Mouse (Mus musculus) spleen, postnatal 4 days (tissue): ENCODE measurements at regions not wholly inside any gene's neighbourhood (a gene's known extent, or its start where the extent isn't known, plus 50 kb on each side); places are given as distances from the start of the nearest gene placed in this dataset.

ENCODE experiments used
- DNase-seq, 2 experiments: peaks; one replicate each; pipeline ENCODE4 v3.0.0; 2022; ENCODE audit warnings: low spot score in 2 of 2

DNA sequence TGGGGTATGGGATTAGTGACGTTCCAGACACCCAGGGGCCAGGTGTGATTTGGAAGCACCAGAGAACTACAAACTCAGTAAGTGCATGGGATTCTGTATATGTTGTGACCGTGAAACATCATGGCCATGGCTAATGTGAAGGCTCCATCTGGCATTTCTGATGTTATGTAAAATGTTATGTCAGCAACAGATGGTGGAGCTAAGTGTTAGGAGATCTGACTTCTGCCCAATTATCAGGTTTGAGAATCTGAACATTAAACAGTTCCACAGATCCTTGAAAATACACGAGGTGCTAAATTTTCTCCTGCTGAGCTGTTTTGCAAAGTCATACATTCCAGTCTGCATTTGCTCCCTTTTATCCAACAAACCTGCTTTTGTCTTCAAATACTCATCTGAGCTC, 223.6 kb upstream of the Egfl6 start:
- no peak for DNase-seq

DNA sequence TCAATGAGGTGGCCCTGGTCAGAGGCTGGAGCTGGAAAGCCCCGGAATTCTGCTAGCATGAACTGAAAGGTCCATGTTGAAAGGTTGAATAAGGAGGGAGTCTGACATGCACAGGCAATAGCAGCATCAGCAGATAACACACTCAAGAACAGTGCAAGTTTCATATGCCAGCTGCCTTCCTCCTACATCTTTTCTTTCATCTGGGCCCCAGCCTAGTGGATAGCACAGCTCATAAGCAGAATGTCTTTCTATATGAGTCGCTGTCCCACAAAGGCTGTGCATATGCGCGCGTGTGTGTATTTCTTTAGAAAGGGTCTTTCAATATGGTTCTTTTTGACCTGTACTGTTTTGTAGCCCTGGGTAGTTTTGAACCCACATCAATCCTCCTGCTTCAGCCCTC, 222.7 kb upstream of the Egfl6 start:
- DNase-seq: no peak

DNA sequence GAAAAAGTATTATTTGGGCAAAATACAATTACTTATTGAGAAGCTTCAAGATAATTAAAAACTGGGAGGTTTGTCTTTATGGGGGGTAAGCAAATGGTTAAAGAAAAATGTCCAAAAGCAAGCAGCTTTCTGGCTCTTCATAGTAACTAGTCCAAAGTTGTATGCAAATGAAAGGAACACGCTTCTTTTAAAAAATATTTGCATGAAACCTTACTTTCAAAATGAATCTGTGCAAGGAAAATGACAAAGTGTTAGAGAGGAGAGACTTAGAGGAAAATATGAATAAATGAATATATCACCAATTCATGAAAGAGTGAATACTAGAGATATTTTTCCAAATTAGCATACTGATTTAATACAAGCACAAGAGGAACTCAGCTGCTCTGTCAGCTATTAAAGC, 220.4 kb upstream of the Egfl6 start:
- no peak for DNase-seq

DNA sequence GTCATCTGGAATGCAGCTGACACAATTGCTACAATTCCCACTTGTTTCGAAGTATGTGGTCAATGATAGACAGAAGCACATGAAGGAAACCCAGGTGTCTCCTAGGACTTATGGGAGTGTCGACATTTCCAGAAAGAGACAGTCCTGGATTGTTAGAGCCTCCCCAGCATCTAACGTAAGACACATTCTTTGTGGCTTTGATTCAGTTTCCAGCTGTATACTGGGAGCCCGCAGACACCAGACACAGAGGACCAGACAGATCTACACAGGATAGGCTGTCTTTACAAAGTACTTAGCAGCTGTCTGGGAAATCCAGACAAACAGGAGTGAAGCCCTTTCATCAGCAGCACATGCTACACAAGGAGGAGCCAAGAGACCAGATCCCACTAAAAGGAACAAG, 220.0 kb upstream of the Egfl6 start:
- DNase-seq: no peak

DNA sequence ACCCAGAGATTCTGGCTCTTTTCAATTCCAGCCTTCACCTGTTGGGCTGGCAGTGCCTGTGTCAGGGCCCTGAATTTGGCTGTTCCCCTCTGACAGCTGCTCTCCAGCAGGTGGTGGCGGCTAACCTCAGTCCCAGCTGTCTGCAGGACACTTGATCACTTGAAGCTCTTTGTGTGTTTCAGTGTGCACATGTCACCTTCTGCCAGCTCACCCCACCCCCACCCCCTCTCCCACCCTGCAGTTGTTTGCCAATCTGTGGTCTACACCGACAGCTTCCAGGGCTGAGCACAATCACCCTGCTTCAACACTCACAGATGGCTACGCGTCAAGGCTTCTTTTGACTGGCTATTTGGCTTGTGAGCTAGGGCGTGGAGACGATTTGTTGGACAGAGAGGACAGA, 217.7 kb upstream of the Egfl6 start:
- DNase-seq: no peak

DNA sequence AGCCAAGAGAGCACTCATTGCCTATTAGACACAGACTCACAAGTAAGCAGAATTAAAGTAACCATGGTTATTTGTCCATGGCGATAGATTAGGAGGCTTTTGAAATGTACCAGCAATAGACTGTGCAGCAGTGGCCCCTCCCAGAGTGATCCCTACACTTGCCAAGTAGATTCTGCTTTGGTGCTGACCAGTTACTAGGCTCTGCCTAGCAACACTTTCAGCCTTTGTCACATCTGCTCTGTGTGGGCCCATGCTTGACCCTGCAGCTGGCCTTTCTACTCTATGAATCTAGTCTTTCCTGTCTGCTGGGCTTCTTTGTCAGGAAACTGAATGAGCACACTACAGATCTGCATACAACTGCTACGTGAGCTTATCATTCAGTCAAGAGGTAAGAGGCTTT, 215.5 kb upstream of the Egfl6 start:
- DNase-seq: no peak

DNA sequence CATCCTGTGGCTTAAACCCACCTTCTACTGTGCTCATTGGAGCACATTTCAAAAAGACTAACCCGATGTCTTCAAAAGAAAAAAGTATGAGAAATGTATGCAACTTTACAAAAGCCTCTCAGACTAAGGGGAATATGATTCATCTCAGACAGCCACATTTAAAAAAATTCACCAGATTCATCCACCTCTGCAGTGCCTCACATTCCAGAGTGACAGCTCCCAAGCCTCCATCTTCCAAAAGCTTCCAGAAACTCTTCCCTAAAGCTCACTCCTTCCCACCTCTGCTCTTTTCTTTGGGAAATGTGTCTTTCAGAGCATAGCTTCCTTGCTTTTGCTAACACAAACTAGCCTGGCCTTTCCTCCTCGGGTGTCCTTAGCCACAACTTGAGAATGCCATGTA, 210.1 kb upstream of the Egfl6 start:
- no peak for DNase-seq

DNA sequence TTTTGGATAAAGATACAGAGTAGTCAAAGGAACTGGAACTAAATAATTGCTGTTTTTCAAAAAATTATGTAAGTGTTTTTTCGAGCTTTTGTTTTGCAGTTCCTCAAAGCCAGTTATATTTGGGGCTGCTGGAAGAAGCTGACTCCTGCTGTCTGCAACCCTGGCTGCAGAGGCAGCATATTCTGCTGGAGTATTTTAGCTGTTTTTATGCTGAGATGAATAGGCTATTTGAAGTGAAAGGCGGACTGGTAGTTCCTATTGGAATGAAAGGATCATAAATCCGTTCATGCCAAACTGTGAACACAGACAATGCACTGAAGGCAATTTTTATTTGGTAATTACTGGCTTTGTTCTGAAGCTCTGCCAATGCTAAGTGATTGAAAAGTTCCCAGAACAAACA, 203.5 kb upstream of the Egfl6 start:
- no peak for DNase-seq

DNA sequence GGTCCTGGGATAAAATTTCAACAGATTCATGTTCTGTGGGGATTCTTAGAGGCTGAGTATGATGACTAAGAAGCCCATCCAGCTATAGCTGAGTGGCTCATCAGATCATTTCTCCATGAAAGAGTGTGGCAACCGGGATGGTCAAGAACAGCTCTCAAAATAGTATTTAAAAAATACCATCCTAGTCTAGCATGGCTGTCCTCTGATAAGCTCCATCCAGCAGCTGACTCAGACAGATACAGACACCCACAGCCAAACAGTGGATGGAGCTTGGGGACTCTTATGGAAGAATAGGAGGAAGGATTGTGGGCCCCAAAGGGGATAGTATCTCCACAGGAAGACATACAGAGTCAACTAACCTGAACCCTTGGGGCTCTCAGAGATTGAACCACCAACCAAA, 201.6 kb upstream of the Egfl6 start:
- peak in 1 of 2 experiments; percentile 45 for DNase-seq

DNA sequence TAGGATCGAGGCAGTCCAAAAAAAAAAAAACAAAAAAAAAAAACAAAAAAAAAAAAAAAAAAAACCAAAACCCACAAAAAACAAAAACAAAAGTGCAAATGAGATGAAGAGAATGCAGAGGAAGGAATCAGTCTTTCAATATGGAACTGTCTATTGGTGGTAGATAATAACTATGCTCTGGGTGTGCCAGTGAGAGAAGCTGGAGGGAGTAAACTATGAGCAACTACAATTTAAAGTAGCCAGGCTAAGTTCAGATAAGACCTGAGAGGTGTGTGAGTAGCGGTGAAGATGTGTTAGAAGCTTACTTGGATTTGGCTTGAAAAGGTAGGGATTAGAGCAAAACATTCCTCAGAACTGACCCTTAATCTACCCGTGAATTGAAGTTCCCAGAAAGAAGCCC, 200.1 kb upstream of the Egfl6 start:
- DNase-seq: no peak

DNA sequence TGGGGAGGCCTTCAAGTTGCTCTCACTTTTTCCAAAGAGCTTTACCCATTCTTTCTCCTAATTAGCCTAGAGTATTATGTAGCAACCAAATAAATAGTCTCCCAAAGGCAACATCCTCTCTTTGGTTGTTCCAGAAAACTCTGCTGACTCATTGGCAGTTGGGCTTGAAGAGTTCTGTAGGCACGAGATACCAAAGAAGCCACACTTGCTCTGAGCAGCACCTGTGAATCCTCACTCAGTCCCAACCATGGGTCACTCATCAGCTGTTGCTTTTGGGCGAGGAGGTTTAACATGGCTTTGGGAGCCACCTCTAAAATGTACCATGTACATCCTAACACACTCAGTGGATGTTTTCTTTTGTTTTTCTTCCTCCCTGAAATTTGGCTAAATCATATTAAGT, 197.9 kb upstream of the Egfl6 start:
- no peak for DNase-seq

DNA sequence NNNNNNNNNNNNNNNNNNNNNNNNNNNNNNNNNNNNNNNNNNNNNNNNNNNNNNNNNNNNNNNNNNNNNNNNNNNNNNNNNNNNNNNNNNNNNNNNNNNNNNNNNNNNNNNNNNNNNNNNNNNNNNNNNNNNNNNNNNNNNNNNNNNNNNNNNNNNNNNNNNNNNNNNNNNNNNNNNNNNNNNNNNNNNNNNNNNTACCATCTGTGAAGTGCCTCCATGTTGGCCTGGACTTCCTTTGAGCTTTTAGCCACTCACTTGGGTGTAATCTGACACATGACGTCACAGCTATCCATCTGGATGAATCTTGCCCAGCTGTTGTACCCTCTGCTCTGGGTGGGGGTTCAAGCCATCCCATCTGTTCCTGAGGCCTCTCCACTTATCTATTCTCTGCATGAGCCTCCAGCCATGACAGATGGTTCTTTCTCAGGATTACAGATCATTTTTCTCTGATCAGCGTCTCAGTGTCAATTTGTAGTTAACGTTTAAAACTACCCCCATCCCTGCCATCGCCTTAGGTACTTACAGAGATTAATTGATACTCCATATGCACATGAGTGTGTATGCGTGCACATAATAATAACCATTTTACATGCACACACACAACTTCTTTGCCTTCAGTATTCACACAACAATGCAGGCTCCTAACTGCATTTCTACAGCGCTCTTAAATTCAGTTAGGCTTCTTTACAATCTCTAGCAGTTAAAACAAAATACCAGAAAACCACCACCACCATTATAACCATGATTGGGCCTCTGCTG, 194.0 kb upstream of the Egfl6 start:
- no peak for DNase-seq

DNA sequence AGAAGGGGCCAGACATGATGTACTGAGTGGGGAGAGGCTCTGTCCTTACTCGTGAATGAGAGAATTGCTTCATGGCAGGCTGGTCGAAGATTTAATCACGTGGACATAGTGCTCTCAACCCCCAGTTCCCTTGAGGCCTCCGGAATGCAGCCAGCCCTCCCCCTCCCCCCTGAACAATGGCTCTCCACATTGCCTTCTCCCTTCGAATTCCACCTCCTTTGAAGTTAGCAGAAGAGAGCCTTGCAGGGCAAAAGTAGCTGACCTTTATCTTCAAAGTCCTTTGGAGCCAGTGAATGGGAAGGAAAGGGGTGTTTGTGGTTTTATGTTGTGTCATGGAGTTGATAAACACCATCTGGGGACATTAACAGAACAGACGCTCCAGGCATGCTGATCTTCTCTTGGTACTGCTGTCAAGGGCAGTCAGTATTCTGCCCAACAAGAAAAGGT, 187.9 kb upstream of the Egfl6 start:
- DNase-seq: no peak

DNA sequence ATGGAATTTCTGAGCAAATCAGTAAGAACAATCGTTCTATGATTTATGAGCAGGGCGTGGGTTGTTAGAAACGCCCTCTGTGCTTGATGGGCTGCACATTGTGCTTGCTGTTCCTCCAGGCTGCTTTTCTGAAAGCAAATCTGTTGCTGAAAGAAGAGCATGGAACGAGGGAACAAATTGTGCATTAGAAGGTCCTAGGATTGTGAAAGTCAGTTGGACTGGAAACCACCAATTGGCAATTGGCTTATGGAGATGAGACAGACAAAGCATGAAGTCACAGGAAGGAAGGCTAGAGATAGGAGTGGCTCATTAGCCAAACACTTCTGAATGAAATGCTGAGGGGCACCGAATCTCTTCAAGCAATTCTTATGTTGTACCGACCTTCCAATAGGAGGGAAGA, 181.5 kb upstream of the Egfl6 start:
- no peak for DNase-seq

DNA sequence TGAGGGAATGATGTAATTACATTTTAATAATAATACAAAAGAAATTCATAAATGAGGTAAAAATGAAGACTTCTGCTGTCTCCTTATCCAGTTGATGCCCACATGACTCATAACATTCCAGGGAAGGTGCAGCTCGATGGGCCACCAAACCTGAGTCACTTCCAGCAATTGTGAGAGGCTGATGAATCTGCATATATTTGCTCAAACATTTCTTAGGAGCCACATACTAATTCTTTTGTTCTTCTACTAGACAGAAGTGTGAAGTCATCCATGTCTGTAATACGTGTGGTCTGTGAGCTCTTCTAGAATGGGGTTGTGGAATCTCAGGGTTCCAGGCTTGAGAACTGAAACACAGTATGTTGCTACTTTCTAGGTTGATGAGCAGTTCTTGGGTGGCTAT, 180.1 kb upstream of the Egfl6 start:
- DNase-seq: no peak

DNA sequence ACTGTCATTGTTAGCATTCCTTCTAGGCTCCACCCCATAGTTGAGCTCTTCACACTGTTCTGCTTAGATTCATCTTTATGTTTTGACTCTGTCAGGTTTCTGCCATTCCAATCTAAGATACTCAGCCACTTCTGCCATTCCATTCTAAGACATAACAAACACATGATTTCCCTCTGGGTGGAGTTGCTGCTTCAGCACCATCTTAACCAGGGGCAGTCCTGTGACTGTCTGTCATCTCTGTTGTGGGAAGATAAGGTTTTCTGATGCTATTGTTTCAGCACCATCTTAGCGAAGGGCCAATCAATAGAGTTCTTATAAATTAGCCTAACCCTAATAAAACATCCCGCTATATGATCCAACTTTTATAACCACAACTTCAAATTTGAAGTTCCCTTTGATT, 176.6 kb upstream of the Egfl6 start:
- DNase-seq: no peak

DNA sequence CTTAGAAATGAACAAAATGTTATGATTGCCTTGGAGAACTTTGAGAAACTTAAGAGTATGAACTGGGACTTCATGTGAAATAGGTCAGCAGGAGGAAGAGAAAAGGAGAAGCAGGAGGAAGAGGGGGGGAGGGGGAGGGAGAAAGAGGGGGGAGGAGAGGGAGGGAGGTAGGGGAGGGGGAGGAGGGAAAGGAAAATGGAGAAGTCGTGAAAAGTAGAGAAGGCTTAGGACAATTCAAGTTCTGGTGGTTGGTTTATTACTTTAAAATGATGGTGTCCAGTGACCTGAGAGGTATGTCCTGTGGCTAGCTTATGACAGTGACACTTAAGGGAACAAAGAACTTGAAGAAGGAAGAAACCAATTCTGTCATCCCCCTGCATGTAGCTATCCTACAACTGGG, 171.6 kb upstream of the Egfl6 start:
- no peak for DNase-seq

DNA sequence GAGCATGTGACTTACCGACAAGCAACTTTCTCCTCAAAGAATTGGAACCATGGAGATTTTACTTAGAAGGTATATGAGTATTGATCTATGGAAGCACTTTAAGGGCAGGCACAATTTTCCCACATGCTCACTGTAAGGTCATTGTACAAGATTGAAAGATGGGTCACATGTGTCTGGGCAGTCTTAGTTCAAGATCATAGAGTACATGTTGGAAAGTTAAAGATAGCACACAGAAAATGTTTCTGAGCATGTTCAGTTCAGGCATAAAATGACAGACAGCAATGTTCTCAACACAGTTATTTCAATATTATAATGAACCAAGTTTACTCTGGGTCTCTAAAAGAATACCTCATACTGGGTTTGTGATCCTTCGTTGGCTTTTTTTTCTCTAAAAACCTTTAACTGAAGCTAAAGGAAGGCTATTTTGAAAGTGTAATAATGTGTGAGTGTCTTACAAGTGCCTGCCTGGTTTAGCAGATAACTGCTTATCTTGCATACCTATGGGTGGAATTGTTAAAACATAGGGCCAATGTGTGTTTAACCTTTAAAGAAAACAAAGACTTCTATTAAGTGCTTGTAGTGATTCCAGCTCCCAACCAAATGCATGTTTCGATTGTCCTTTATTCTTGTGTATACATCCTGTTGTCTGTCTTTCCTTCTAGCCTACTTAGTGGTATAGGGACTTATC, 169.6 kb upstream of the Egfl6 start:
- no peak for DNase-seq

DNA sequence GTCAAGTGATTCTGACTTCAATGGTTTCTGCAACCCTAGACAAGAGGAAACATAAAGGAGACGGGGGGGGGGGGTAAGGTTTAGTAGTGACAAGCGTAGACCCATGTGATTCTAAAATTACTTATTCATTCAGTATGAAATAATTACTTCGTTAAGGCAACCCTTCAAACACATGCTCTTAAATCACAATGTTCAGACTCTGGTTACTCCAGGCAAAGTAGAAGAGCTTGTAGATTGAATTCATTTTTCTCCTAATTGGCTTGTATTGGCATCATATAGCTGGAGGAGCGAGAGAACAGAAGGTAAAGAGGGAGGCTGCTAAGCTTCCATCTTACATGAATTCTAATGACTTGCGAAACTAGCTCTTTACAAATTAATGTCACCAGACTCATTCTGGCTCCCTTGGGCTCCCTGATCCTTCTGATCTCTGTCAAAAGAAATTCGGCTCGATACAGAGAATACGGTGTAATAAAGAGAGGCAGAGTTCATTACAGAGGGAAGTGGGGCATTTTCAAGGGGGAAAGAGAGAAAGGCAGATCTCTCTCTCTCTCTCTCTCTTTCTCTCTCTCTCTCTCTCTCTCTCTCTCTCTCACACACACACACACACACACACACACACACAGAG, 163.6 kb upstream of the Egfl6 start:
- no peak for DNase-seq

DNA sequence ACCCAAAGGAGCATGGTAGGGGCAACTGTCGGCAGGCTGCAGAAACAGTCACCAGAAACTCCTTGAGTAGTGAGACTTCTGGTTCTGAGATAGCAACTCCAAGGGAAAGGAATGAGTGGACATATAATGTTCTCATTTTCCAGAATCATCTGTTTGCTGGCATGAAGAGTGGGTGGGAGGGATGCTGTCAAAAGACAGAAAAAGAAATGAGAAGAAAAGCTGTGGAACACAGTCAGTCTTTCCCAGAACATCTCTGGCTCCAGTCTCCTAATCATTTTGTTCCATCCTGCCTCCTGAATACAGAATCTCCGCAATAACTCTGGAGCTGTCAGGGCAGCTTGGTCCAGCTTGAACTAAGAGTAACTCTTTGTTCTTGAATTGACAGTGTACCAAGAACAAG, 145.8 kb upstream of the Egfl6 start:
- peak in 1 of 2 experiments; percentile 8 for DNase-seq

DNA sequence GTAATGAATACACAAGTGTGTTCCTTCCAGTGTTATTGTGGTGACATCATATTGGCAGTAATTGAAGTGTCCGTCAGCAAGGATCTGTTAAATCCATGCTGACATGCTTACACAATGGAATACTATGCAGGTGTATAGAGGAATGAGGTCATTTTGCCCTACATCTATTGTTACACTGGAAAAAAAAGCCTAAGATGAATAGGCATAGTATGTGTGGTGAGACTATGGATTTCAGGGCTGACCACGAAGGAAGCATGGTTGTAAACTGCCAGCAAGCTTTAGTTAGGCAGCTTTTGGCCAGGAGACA, 143.1 kb upstream of the Egfl6 start:
- DNase-seq: no peak

DNA sequence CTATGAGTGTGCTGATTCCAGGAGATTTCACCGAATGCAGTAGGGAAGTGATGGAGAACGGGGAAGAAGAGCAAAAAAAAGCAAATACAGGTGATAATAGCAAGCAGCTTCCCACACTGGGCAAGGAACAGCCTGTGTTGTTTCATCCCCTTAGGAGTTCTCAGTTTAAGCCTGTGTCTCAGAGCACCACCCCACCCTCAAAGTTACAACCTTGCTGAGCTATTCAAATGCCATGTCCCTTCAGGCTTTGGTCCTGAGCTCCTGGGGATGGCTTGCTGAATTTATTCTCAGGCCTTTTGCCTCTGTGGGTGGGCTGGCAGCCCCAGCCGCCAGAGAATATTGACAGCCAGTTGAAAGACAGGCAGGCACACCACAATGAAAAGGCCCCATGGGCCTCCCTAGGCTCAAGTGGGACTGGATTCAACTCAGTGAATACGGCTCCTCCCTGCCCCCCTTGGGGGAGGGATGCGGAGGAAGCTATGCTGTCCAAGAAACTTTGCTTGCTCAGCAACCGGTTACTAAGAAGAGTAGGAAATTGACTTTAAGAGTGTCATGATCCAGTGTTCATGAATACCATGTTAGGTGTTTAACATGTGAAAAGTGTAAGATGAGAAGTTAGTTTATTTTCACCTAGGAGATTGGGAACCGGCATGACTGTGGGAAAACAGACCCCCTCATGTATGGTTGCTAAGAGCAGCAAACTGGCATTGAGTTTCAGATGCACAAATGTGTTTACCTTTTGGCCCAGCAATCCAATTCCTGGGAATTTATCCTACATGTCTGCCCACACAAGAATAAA, 142.5 kb upstream of the Egfl6 start:
- peak in 1 of 2 experiments; percentile 52 for DNase-seq
